Comparison of ENCODE assay signal across 9 mouse cellular contexts in genomic region chr8:93907987-93908441, GRCm38 (mm10).
DNase-seq lines count a peak whose midpoint lies in the region; ATAC-seq and TF ChIP-seq lines count a peak whose summit lies in the region.
"Had no signal": no experiment of that assay in that cellular context is flagged by ENCODE, and none has a peak within 500 bp of the region (broad histone marks: within the 10 kb centered on the region; RNA-seq: fewer than 3 reads in every experiment).

No protein-coding gene starts in this region.

- peak overlapping the region; percentile 58 for H3K9ac ChIP-seq in heart, embryonic 13.5 days
- H3K9ac ChIP-seq in hindbrain, embryonic 14.5 days: peak overlapping the region; percentile 12
- no peak overlapping the region for H3K9ac ChIP-seq in liver, postnatal 0 days (replicated peaks)

- peaks cover 71% of the 10 kb centered on the region for H3K4me1 ChIP-seq in heart, embryonic 13.5 days
- peaks cover 26% of the 10 kb centered on the region for H3K4me1 ChIP-seq in cortical plate, adult 2 months (ENCODE audit: control insufficient read depth, insufficient read depth, low read length)
- peaks cover 32% of the 10 kb centered on the region for H3K4me1 ChIP-seq in hindbrain, embryonic 14.5 days (replicated peaks; ENCODE audit: control insufficient read depth, insufficient read depth, low read length)
- peaks cover 24% of the 10 kb centered on the region for H3K4me1 ChIP-seq in liver, postnatal 0 days (ENCODE audit: insufficient read depth)

- H3K27ac ChIP-seq in heart, embryonic 13.5 days (replicated peaks): peak overlapping the region; percentile 94
- peak overlapping the region; percentile 84 for H3K27ac ChIP-seq in cortical plate, adult 2 months (ENCODE audit: insufficient read depth, low read length)
- peak overlapping the region; percentile 75 for H3K27ac ChIP-seq in hindbrain, embryonic 14.5 days
- no peak overlapping the region for H3K27ac ChIP-seq in liver, postnatal 0 days (ENCODE audit: low read depth)

- no peaks in the 10 kb centered on the region for H3K27me3 ChIP-seq in heart, embryonic 13.5 days (replicated peaks)
- H3K27me3 ChIP-seq in hindbrain, embryonic 14.5 days (ENCODE audit: control insufficient read depth, insufficient read depth, low read length): no peaks in the 10 kb centered on the region
- no peaks in the 10 kb centered on the region for H3K27me3 ChIP-seq in liver, postnatal 0 days (ENCODE audit: insufficient read depth, low read length)

- no peak for ATAC-seq in heart, embryonic 13.5 days (ENCODE audit: extremely low read depth, insufficient number of reproducible peaks, low FRiP score, low TSS enrichment)
- peak; percentile 57 for ATAC-seq in hindbrain, embryonic 14.5 days (ENCODE audit: low FRiP score)
- ATAC-seq in liver, postnatal 0 days: no peak

- H3K36me3 ChIP-seq in heart, embryonic 13.5 days: no peaks in the 10 kb centered on the region
- H3K36me3 ChIP-seq in hindbrain, embryonic 14.5 days (replicated peaks; ENCODE audit: control insufficient read depth, insufficient read depth): peaks cover 14% of the 10 kb centered on the region; the same call in 1 of the 2 replicates
- no peaks in the 10 kb centered on the region for H3K36me3 ChIP-seq in liver, postnatal 0 days (replicated peaks; ENCODE audit: insufficient read depth, low read length)

- TF ChIP-seq CTCF in cortical plate, adult 2 months (IDR thresholded peaks at IDR 0.05; ENCODE audit: extremely low read depth, insufficient read depth, low read length): no peak
- no peak for TF ChIP-seq CTCF in liver, postnatal 0 days (IDR thresholded peaks at IDR 0.05; ENCODE audit: low read depth)

- DNase-seq in heart, adult 18-20 months: no peak
- peak; percentile 51 for DNase-seq in MN1 (ENCODE audit: low spot score)
- DNase-seq in hindbrain, embryonic 14.5 days (ENCODE audit: low spot score): peak; percentile 74
- DNase-seq in thymus, postnatal 25 days: no peak
- no peak for DNase-seq in adrenal gland, adult (ENCODE audit: inconsistent age in 2 of 2, low spot score in 1 of 2)
- no peak for DNase-seq in liver, postnatal 0 days
- DNase-seq: gastrocnemius, postnatal 36 days had no signal

- no peak overlapping the region for H3K4me3 ChIP-seq in heart, embryonic 13.5 days
- no peak overlapping the region for H3K4me3 ChIP-seq in cortical plate, adult 2 months (ENCODE audit: insufficient read depth, low read length)
- no peak overlapping the region for H3K4me3 ChIP-seq in hindbrain, embryonic 14.5 days (replicated peaks; ENCODE audit: low read length)
- no peak overlapping the region for H3K4me3 ChIP-seq in liver, postnatal 0 days (ENCODE audit: low read depth, low read length)

- 16% methylated on average over 5 of the region's 5 CpGs for WGBS in heart, embryonic 13.5 days
- 21% methylated on average over 5 of the region's 5 CpGs for WGBS in hindbrain, embryonic 14.5 days
- 58% methylated on average over 5 of the region's 5 CpGs for WGBS in liver, postnatal 0 days (ENCODE audit: insufficient replicate concordance)

- TF ChIP-seq EP300 in liver, postnatal 0 days (IDR thresholded peaks at IDR 0.05; ENCODE audit: low read depth): no peak

- no peak for TF ChIP-seq POLR2A in cortical plate, adult 2 months (IDR thresholded peaks at IDR 0.05; ENCODE audit: extremely low read depth, insufficient read depth, low read length)

- no peaks in the 10 kb centered on the region for H3K9me3 ChIP-seq in heart, embryonic 13.5 days
- no peaks in the 10 kb centered on the region for H3K9me3 ChIP-seq in hindbrain, embryonic 14.5 days (ENCODE audit: control insufficient read depth, low read length)
- no peaks in the 10 kb centered on the region for H3K9me3 ChIP-seq in liver, postnatal 0 days (ENCODE audit: low read length)

- peak overlapping the region; percentile 44 for H3K4me2 ChIP-seq in heart, embryonic 13.5 days
- no peak overlapping the region; the same call in 1 of the 2 replicates for H3K4me2 ChIP-seq in hindbrain, embryonic 14.5 days (replicated peaks)
- H3K4me2 ChIP-seq in liver, postnatal 0 days (ENCODE audit: low read depth, low read length): no peak overlapping the region

Comparison
In these comparisons a context has a peak if more than half of its experiments do, and no peak if none do; other contexts are left out.
1. DNase-seq: peak in MN1 (single experiment) and hindbrain, embryonic 14.5 days (single experiment); none in heart, adult 18-20 months (0 of 2), thymus, postnatal 25 days (single experiment), adrenal gland, adult (0 of 2) and liver, postnatal 0 days (single experiment).